Mouse (Mus musculus) kidney, embryonic 14.5 days (tissue): ENCODE measurements at regions not wholly inside any gene's neighbourhood (a gene's known extent, or its start where the extent isn't known, plus 50 kb on each side); places are given as distances from the start of the nearest gene placed in this dataset.
"Not testable (repeated sequence)": the region's sequence is repeated elsewhere in the genome, so short reads cannot be mapped to it uniquely, and the experiment has no call there.

Source experiments
- ATAC-seq: fragments of 200-750 bp; cut with Nextera tagmentation; 2 replicates; pipeline ENCODE4 v1.8.0; 2017; ENCODE audit warnings: moderate number of reproducible peaks, mild to moderate bottlenecking, moderate TSS enrichment, moderate library complexity; ENCODE audit not compliant: low FRiP score, low TSS enrichment
- H3K27ac ChIP-seq: fragments of 300-500 bp; sonication (generic); 2 replicates; pipeline ENCODE4 v1.5.1; 2014; ENCODE audit warnings: low read depth, mild to moderate bottlenecking, low read length, moderate library complexity, mixed read lengths
- H3K27me3 ChIP-seq: fragments of 300-500 bp; sonication (generic); 2 replicates; pipeline ENCODE4 v1.6.1; 2014; ENCODE audit warnings: mild to moderate bottlenecking, low read length; ENCODE audit not compliant: control insufficient read depth, insufficient read depth
- H3K36me3 ChIP-seq: fragments of 300-500 bp; sonication (generic); 2 replicates; pipeline ENCODE4 v1.6.1; 2014; ENCODE audit warnings: low read length, mixed read lengths; ENCODE audit not compliant: control insufficient read depth, insufficient read depth
- H3K4me1 ChIP-seq: fragments of 300-500 bp; sonication (generic); 2 replicates; pipeline ENCODE4 v1.6.1; 2014; ENCODE audit warnings: low read length, mixed read lengths; ENCODE audit not compliant: control insufficient read depth, insufficient read depth
- H3K4me2 ChIP-seq: fragments of 300-500 bp; sonication (generic); replicated peaks from 2 replicates; pipeline ENCODE4 v1.6.1; 2014; ENCODE audit warnings: low read depth, mild to moderate bottlenecking, low read length
- H3K4me3 ChIP-seq: fragments of 300-500 bp; sonication (generic); 2 replicates; pipeline ENCODE4 v1.5.1; 2014; ENCODE audit warnings: mild to moderate bottlenecking, low read length
- H3K9ac ChIP-seq: fragments of 300-500 bp; sonication (generic); 2 replicates; pipeline ENCODE4 v1.6.1; 2014; ENCODE audit warnings: low read depth, mild to moderate bottlenecking, low read length, moderate library complexity
- H3K9me3 ChIP-seq: fragments of 300-500 bp; sonication (generic); 2 replicates; pipeline ENCODE4 v1.6.1; 2016; ENCODE audit warnings: low read length; ENCODE audit not compliant: control insufficient read depth
- WGBS: fragments of 180-500 bp; shearing (Covaris S2); extraction: QIAGEN DNeasy Blood & Tissue Kit; methylation state at CpG from one replicate; pipeline ENCODE4 v1.1.7; 2014; 5-methylcytosine and 5-hydroxymethylcytosine counted together

DNA sequence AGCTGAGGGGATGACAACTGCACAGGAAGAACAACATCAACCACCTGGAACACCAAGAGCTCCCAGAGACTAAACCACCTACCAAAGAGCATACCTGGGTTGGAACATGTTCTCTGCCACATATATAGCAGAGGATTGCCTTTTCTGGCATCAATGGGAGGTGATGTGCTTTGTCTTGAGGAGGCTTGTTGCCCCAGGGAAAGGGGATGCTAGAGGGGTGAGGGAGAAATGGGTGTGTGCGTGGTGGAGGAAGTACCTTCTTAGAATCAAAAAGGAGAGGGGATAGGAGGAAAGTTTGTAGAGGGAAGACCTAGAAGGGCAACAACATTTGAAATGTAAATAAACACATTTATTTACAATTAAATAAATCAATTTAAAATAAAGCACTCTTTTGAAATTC is 358.5 kb upstream of the Pfkp start:
- Histone ChIP-seq H3K4me2 (no peak overlapping the region), H3K27me3 (no peaks in the 10 kb centered on the region), H3K4me3 (no peak overlapping the region), H3K36me3 (no peaks in the 10 kb centered on the region), H3K27ac (no peak overlapping the region), H3K9ac (no peak overlapping the region), H3K9me3 (no peaks in the 10 kb centered on the region), H3K4me1 (no peaks in the 10 kb centered on the region)
- no peak for ATAC-seq
- WGBS, result 82% methylated on average over 1 of the region's 1 CpGs

DNA sequence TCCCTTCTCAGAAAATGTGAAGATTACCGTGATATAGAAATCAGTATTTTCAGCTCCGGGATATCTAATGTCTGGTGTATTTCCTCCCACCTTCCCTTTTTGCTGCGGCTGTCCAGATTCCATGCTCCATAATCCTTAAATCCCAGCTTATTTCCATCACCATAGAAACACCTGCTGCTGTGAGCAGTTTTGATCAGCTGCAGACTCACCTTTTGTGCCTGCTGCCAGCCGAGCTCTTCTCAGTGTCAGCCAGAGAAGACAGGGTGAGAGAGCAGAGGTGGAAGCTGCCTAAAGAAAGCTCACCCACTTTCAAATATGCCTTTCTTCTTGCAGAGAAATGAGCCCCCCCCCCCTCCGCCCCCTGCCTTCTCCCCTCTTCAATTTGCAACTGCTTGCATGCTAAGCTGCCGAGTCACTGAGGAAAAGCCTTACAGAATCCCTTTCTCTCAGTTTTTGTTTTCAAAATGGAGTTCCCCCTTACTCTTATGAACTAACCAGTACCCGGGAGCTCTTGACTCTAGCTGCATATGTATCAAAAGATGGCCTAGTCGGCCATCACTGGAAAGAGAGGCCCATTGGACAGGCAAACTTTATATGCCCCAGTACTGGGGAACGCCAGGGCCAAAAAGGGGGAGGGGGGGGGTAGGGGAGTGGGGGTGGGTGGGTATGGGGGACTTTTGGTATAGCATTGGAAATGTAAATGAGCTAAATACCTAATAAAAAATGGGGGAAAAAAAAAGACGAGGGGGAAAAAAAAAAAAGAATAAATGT is 350.1 kb upstream of the Pfkp start:
- 67% methylated on average over 10 of the region's 10 CpGs for WGBS
- not testable (repeated sequence) for H3K9ac ChIP-seq, H3K4me1 ChIP-seq, H3K4me3 ChIP-seq, H3K4me2 ChIP-seq, H3K27me3 ChIP-seq, ATAC-seq, H3K27ac ChIP-seq, H3K9me3 ChIP-seq, H3K36me3 ChIP-seq

DNA sequence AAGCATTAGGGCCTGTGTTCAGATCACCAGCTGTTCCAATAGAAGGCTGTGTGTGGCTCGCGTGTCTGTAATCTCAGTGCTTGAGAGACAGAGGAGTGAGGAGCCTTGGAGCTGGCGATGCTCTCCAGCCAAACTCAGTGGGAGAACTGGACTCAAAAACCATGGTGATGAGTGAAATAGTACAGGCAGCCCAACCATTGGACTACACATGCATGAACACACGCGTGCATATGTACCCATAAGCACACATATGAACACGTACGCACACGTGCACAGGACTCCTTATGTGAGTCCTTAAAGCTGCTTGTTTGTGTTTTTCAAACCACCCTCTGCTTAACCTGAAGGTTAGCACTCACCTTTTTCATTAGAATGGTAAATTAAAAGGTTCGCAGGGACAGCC is 349.5 kb upstream of the Pfkp start:
- no peak for ATAC-seq
- no peaks in the 10 kb centered on the region for H3K9me3 ChIP-seq
- no peak overlapping the region for H3K4me3 ChIP-seq
- no peaks in the 10 kb centered on the region for H3K36me3 ChIP-seq
- no peak overlapping the region for H3K27ac ChIP-seq
- no peaks in the 10 kb centered on the region for H3K4me1 ChIP-seq
- 83% methylated on average over 9 of the region's 9 CpGs for WGBS
- H3K4me2 ChIP-seq, result no peak overlapping the region
- H3K9ac ChIP-seq, result no peak overlapping the region
- H3K27me3 ChIP-seq, result no peaks in the 10 kb centered on the region

DNA sequence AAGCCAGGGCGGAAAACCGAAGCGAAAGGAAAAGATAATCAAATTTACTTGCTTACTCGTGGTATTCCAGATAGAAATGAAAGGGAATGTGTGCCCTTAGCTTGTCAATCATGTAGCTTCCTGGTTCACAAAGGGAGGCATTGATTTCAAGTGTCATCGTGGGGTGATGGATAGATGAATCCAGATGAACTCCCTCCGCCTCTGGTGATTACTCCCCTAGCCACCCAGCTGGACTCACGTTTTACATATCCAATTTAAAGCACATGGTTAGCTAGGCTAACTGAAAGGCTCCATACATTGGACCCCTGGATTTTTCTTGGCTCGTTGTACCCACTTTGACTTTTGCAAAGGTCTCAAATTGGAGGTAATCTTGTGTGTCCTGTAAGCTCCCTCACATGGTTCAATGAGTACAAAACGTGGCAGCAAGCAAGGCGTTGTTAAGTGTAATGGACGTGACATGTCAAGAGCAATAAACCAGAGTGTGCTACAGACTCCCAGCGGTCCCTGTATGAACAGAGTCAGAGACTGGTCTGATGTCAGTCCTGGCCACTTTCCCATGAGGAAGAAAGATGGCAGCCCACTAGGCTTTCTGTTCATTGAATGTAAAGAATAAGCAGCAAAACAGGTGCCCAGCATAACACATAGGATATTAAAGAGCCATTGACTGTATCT is 343.9 kb upstream of the Pfkp start:
- no peaks in the 10 kb centered on the region for H3K27me3 ChIP-seq

DNA sequence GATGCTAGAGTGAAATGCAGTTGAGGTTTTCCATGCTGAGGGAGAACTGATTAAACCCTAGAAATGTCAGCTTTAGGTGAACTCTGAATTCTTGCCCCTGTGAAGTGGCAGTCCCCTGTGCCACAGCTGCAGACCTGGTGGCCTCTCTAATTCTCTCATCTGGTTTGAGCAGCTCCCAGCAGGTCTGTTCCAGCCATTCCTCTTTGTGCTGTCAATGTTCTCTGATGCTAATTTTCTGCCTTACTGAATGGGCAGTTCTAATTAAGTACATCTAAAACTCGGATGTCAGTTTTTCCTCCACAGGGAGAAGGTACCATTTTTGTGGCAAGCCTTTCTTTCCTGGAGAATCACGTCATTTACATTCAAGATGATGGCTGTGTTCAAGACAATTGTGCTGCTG is 343.1 kb upstream of the Pfkp start:
- no peak overlapping the region for H3K4me3 ChIP-seq
- no peak overlapping the region for H3K4me2 ChIP-seq
- 45% methylated on average over 2 of the region's 2 CpGs for WGBS
- no peak for ATAC-seq
- H3K27ac ChIP-seq, result no peak overlapping the region
- H3K4me1 ChIP-seq, result no peaks in the 10 kb centered on the region
- H3K9ac ChIP-seq, result no peak overlapping the region
- H3K27me3 ChIP-seq, result no peaks in the 10 kb centered on the region
- H3K9me3 ChIP-seq, result no peaks in the 10 kb centered on the region
- no peaks in the 10 kb centered on the region for H3K36me3 ChIP-seq

More for the DNA sequence above, 343.9 kb upstream of the Pfkp start:
- Histone ChIP-seq H3K4me3 (no peak overlapping the region), H3K9ac (no peak overlapping the region), H3K27ac (no peak overlapping the region), H3K9me3 (no peaks in the 10 kb centered on the region), H3K4me1 (no peaks in the 10 kb centered on the region), H3K4me2 (no peak overlapping the region), H3K36me3 (no peaks in the 10 kb centered on the region)
- ATAC-seq, result no peak
- WGBS, result 56% methylated on average over 12 of the region's 12 CpGs

DNA sequence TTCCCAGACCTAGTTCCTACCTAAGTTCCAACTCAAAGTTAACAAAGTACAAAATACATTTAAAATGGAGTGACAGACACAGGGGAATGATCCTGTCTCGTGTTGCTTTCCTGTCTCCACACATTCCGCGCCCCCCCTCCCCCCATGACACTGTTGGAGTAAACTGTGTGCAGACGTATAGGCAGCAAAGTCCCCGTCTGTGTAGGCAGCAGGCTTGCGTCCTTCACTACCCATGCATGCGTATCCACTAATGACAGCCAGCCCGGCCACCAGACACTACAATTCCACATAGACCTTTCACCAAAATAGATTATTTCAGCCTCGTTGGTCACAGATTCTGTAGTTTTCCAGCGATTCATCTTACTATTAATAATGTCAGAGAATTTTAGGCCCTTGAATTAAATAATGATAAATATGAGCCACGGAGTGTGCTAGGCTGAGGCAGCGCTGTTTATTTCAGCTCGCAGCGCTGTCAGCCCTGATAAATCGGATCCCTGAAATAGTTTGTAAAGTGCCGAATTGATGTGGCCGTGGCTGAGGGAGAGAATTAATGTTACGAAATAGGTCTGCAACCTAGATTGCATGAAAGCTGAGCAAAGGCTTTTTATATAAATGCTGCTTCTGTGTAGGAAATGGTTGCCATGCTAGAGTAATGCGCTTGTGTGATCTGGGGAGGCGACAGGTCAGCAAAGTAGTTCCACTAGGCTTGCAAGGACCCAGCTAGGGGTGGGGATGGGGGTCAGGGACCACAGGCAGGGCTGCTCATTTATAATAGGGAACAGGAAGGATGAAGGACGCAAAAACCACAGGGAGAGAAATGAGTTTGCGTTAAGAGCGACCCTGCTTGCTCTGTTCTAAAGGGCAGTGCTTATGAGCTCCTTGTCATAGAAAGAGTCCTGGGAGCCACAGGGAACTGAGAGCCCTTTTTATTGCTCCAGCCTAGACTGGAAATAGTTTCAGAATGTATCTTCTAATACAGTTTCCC is 336.7 kb upstream of the Pfkp start:
- no peaks in the 10 kb centered on the region for H3K36me3 ChIP-seq
- no peak overlapping the region for H3K27ac ChIP-seq
- ATAC-seq, result no peak; the same call in 1 of the 2 replicates
- H3K9me3 ChIP-seq, result no peaks in the 10 kb centered on the region
- no peaks in the 10 kb centered on the region for H3K4me1 ChIP-seq
- H3K9ac ChIP-seq, result no peak overlapping the region
- H3K4me2 ChIP-seq, result no peak overlapping the region
- H3K4me3 ChIP-seq, result no peak overlapping the region
- H3K27me3 ChIP-seq, result no peaks in the 10 kb centered on the region
- WGBS, result 71% methylated on average over 23 of the region's 23 CpGs

DNA sequence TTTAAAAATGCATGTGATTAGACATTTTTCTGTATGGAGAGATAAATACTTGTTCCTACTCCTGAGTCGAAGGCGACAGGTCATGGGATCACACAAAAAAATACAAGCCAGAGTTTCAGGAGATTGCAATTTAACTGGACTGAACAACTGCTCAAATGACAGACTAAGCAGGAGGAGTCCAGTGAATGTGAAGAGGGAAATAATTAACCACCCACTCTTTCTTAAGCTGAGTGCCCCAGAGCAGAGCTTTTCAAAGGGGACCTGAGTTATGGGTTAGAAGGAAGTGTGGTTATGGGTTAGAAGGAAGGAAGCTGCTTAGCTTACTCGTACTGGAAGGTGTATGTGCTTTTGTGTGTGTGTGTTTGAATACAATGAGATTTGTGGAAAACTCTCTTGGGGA is 307.1 kb upstream of the Pfkp start:
- Histone ChIP-seq H3K27me3 (no peaks in the 10 kb centered on the region), H3K4me1 (no peaks in the 10 kb centered on the region), H3K4me2 (no peak overlapping the region), H3K27ac (no peak overlapping the region), H3K4me3 (no peak overlapping the region), H3K9ac (no peak overlapping the region), H3K9me3 (no peaks in the 10 kb centered on the region), H3K36me3 (no peaks in the 10 kb centered on the region)
- WGBS, result 58% methylated on average over 3 of the region's 3 CpGs
- no peak for ATAC-seq

DNA sequence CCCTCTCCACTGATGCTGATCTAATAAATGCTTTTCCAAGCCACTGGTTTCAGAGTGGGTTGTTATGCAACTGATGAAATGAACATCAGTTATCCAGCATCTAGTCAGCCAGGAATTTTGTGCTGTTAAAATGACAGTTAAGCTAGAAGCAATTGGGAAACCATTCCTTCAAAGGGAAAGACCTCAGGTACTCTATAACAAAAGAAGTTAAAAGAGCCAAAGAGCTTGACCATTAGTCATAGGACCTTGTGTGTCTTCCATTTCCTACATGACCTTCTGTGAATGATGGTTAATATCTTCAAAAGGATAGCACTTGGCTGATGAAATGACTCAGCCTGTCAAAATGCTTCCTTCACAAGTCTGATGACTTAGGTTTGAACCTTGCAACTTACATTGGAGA is 275.6 kb upstream of the Pfkp start:
- no peaks in the 10 kb centered on the region for H3K9me3 ChIP-seq
- H3K9ac ChIP-seq, result no peak overlapping the region
- no peak overlapping the region for H3K27ac ChIP-seq
- H3K27me3 ChIP-seq, result no peaks in the 10 kb centered on the region
- H3K4me2 ChIP-seq, result no peak overlapping the region
- no peak overlapping the region for H3K4me3 ChIP-seq
- H3K4me1 ChIP-seq, result no peaks in the 10 kb centered on the region
- ATAC-seq, result no peak
- H3K36me3 ChIP-seq, result no peaks in the 10 kb centered on the region

DNA sequence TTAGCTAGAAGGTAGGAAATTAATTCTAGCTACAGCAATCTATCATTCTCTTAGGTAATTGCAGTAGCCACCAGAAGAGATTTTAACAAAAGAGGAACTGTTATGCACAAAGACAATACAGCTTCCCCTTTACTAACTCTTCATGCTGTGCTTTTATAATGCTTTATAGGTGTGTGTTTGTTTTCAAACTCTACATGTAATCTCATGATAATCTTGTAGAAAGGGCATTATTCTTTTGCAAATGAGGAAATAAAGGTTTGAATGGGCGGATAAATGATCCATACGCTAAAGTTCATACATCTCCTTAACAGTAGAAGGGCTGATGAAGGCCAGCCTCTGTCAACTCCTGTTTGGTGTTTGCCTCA is 273.8 kb upstream of the Pfkp start:
- Histone ChIP-seq H3K9ac (no peak overlapping the region), H3K27me3 (no peaks in the 10 kb centered on the region), H3K4me2 (no peak overlapping the region), H3K27ac (no peak overlapping the region), H3K4me3 (no peak overlapping the region), H3K4me1 (no peaks in the 10 kb centered on the region), H3K9me3 (no peaks in the 10 kb centered on the region), H3K36me3 (no peaks in the 10 kb centered on the region)
- no peak for ATAC-seq
- WGBS, result 48% methylated on average over 2 of the region's 2 CpGs
